Mouse (Mus musculus) megakaryocyte, embryonic 14.5 days (primary cell): ENCODE data around the gene Upk3a.

Experiments
- FLI1 ChIP-seq: IDR thresholded peaks from 2 replicates; pipeline ENCODE4 v1.6.1; 2012; ENCODE audit warnings: low read length, inconsistent platforms, mixed read lengths
- GATA1 ChIP-seq: IDR thresholded peaks from 3 replicates; pipeline ENCODE4 v1.6.1; 2012; ENCODE audit warnings: mixed read lengths, low read length, inconsistent platforms, borderline replicate concordance

GRCm38 (mm10) chr15:85070561-85070960, 53.6 kb downstream of the Upk3a start:
- no peak for TF ChIP-seq GATA1
- no peak for TF ChIP-seq FLI1
